Mouse (Mus musculus): ENCODE data around the gene Crebl2. TPM values are rescaled to one million over a fixed set of nuclear protein-coding genes. Genes with fewer than 3 reads are reported as not detected.
A peak's percentile ranks its signal among the peaks of the same experiment; 100 is the strongest.

Crebl2 gene
- polyA plus RNA-seq (2012; rRNA removed): 2.8 and 4.2 TPM in 2 replicates

DNA sequence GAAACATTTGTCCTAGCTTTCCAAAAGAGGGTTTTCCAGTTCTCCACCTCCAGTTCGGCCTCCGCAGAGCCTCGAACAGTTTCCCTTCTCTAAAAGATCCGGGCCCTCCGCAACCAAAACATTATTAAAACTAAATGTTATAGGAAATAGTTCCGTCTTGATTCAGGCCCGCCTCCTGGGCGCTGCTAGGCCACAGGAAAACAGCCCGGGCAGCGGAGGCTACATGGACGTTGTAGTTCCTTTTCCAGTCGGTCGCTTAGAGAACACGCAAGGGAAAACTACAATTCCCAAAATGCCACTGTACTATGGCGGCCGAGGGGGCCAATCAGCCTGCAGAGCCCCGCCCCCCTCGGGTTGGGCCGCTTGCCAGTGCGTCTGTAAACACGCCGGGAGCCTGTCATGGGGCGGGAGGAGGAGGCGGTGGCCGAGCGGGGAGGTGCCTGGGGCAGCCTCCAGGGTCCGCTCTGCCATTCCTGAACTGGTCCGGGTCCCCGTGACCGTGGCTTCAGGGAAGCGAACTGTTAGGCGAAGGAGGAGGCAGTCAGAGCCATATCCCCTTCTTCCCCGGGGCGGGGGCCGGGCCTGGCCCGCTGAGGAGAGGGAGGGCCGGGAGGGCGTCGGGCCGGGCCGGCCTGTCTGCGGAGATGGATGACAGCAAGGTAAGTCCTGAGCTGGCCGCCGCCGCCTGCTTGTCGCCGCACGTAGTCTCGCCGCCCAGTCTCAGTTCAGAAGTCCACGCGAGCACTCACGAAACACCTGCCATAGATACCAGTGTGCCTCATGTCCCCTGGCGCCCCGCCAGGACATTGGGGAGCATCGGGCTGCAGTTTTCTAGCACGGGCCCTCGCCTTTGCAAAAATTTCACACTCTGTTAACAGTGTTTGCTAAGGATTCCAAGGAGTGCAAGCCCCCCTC lies at the start of gene Crebl2:
Crebl2 (plus strand) TSS at position 369 of the 915 bp plus-strand sequence.
- peak; percentile 10; the same call in 1 of the 2 replicates for TF ChIP-seq CTCF (IDR thresholded peaks at IDR 0.05; ENCODE audit: extremely low read depth, insufficient read length, insufficient replicate concordance, low read depth, low read length)
- peak; percentile 53 for TF ChIP-seq POLR2A (IDR thresholded peaks at IDR 0.05; ENCODE audit: low read depth, low read length)
- peak within 1 kb of the TSS; percentile 77 for H3K4me3 ChIP-seq (ENCODE audit: low read depth, low read length)
- peaks cover 2% of the 10 kb centered on the region; the same call in 1 of the 2 replicates for H3K4me1 ChIP-seq (ENCODE audit: control insufficient read depth, insufficient read depth, insufficient read length, low read length)
- H3K36me3 ChIP-seq (ENCODE audit: control insufficient read depth, insufficient read depth, low read length): no peaks in the 10 kb centered on the region
- peak within 1 kb of the TSS; percentile 94 for H3K27ac ChIP-seq (ENCODE audit: insufficient read depth, low read depth, low read length)
- no peaks in the 10 kb centered on the region for H3K27me3 ChIP-seq (ENCODE audit: control insufficient read depth, insufficient read depth, low read length)
- under 1% methylated on average over 58 of the region's 58 CpGs for WGBS

DNA sequence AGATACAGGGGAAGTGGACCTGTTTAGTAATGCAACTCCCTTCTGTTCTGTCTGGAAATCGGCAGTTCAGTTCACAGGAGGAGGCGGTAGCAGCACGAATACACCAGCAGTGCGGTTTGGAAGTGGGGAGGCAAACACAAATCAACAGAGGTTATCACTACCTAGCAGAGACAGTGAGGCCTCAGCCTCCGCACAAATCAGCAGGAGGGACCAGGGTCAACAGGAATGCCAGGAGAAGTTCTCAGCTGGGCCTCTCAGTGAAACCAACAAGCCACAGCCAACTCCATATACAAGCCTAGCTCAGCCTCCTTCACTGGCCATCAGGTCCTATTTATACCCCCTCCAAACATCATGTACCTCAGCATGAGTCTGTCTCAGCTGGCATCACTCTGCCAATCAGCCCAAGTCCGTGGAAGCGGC lies 48.5 kb upstream of the Crebl2 start:
- no peak for TF ChIP-seq POLR2A (IDR thresholded peaks at IDR 0.05; ENCODE audit: low read depth, low read length)
- no peak for TF ChIP-seq CTCF (IDR thresholded peaks at IDR 0.05; ENCODE audit: extremely low read depth, insufficient read length, insufficient replicate concordance, low read depth, low read length)
- H3K4me3 ChIP-seq (ENCODE audit: low read depth, low read length): no peak overlapping the region
- WGBS: 89% methylated on average over 7 of the region's 7 CpGs
- no peaks in the 10 kb centered on the region for H3K36me3 ChIP-seq (ENCODE audit: control insufficient read depth, insufficient read depth, low read length)
- H3K27ac ChIP-seq (ENCODE audit: insufficient read depth, low read depth, low read length): no peak overlapping the region
- H3K27me3 ChIP-seq (ENCODE audit: control insufficient read depth, insufficient read depth, low read length): no peaks in the 10 kb centered on the region
- H3K4me1 ChIP-seq (ENCODE audit: control insufficient read depth, insufficient read depth, insufficient read length, low read length): no peaks in the 10 kb centered on the region

DNA sequence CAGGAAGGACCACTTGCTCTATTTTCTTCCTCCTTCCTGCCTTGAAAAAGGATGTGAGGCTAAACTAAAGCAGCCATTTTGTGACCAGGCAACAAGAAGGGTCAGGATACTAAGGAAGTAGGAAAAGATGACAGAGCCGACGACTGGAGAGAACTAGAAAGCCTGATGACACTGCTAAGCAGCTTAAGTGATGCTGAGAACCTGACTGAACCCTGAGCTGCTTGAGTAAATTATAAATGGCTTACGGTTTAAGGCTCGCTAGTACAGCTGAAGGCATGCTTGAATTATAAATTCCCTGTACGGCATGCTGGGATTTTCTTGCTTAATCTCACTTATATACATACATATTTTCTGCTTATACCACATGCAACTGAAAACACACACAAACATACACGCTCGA lies 47.1 kb upstream of the Crebl2 start:
- Histone ChIP-seq H3K4me3 (ENCODE audit: low read depth, low read length) (no peak overlapping the region), H3K36me3 (ENCODE audit: control insufficient read depth, insufficient read depth, low read length) (peaks cover 1% of the 10 kb centered on the region; the same call in 1 of the 2 replicates), H3K4me1 (ENCODE audit: control insufficient read depth, insufficient read depth, insufficient read length, low read length) (peaks cover 2% of the 10 kb centered on the region; the same call in 1 of the 2 replicates), H3K27ac (ENCODE audit: insufficient read depth, low read depth, low read length) (no peak overlapping the region), H3K27me3 (ENCODE audit: control insufficient read depth, insufficient read depth, low read length) (no peaks in the 10 kb centered on the region)
- WGBS: 86% methylated on average over 7 of the region's 7 CpGs
- TF ChIP-seq CTCF (IDR thresholded peaks at IDR 0.05; ENCODE audit: extremely low read depth, insufficient read length, insufficient replicate concordance, low read depth, low read length): no peak
- TF ChIP-seq POLR2A (IDR thresholded peaks at IDR 0.05; ENCODE audit: low read depth, low read length): no peak

GRCm38 (mm10) chr6:134786426-134786825 lies 43.5 kb upstream of the Crebl2 start:
- Histone ChIP-seq H3K4me1 (ENCODE audit: control insufficient read depth, insufficient read depth, insufficient read length, low read length) (peaks cover 6% of the 10 kb centered on the region; the same call in 1 of the 2 replicates), H3K36me3 (ENCODE audit: control insufficient read depth, insufficient read depth, low read length) (peaks cover 1% of the 10 kb centered on the region; the same call in 1 of the 2 replicates), H3K4me3 (ENCODE audit: low read depth, low read length) (no peak overlapping the region), H3K27ac (ENCODE audit: insufficient read depth, low read depth, low read length) (no peak overlapping the region), H3K27me3 (ENCODE audit: control insufficient read depth, insufficient read depth, low read length) (no peaks in the 10 kb centered on the region)
- WGBS: 68% methylated on average over 3 of the region's 3 CpGs
- no peak for TF ChIP-seq POLR2A (IDR thresholded peaks at IDR 0.05; ENCODE audit: low read depth, low read length)
- TF ChIP-seq CTCF (IDR thresholded peaks at IDR 0.05; ENCODE audit: extremely low read depth, insufficient read length, insufficient replicate concordance, low read depth, low read length): no peak

DNA sequence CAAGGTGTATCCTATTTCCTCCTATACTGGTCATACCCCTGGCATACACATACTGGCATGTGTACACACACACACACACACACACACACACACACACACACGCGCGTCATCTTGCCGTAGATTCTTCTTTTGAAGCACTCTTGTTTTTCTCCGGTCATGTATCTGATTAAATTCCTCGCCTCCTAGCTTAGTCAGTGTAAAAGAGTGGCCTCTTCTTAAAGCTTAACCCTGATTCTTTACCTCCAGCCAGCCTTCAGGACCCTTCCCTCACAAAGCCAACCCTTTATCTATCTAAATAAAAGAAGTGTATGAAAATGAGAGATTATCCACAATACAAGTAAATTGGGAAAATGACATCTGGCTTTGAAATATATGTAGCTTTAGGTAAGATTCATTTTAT lies 40.9 kb upstream of the Crebl2 start:
- Histone ChIP-seq H3K36me3 (ENCODE audit: control insufficient read depth, insufficient read depth, low read length) (peaks cover 1% of the 10 kb centered on the region; the same call in 1 of the 2 replicates), H3K4me1 (ENCODE audit: control insufficient read depth, insufficient read depth, insufficient read length, low read length) (peaks cover 10% of the 10 kb centered on the region; the same call in 1 of the 2 replicates), H3K27me3 (ENCODE audit: control insufficient read depth, insufficient read depth, low read length) (no peaks in the 10 kb centered on the region), H3K4me3 (ENCODE audit: low read depth, low read length) (no peak overlapping the region), H3K27ac (ENCODE audit: insufficient read depth, low read depth, low read length) (no peak overlapping the region)
- no peak for TF ChIP-seq POLR2A (IDR thresholded peaks at IDR 0.05; ENCODE audit: low read depth, low read length)
- TF ChIP-seq CTCF (IDR thresholded peaks at IDR 0.05; ENCODE audit: extremely low read depth, insufficient read length, insufficient replicate concordance, low read depth, low read length): no peak
- WGBS: 81% methylated on average over 6 of the region's 6 CpGs

DNA sequence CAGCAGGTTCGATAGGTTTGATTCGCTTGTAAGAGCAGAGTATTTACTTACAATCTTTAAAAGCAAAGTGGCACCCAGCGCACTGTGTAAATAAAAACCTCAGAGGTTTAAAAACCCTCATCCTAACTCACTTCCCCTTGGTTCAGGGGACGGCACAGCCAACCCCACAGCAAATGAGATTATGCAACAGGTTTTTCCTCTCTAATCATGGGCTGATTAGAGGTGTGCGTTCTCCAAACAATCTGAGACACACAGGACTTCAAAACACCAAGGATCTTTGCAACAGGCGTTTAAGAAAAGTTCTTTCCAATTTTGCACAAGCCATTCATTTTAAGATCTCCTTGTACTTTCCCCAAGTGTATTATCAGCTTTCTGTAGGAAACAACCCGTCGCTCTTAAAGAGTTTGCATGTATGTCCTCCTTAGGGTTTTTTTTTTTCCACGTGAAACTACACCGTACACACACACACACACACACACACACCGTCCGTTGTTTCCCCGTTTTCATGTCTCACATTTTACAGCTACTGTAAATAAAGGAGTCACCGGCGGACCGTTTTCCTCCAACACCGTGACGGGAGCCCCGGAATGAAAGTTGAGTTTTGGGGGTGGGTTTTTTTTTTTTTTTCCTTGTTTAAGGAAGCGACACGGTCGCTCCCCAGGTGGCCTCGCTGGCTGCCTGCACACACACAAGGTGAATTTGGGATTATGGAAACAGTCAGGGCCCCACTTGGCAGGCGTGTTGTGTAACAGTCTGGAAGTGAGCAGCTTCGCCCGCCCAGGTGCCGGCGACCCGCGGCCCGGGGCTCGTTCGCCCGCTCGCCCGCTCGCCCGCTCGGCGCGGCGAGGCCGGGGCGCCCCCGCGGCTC lies 38.5 kb upstream of the Crebl2 start:
- Histone ChIP-seq H3K36me3 (ENCODE audit: control insufficient read depth, insufficient read depth, low read length) (peaks cover 1% of the 10 kb centered on the region; the same call in 1 of the 2 replicates), H3K27ac (ENCODE audit: insufficient read depth, low read depth, low read length) (peak overlapping the region; percentile 95), H3K4me3 (ENCODE audit: low read depth, low read length) (peak overlapping the region; percentile 95), H3K4me1 (ENCODE audit: control insufficient read depth, insufficient read depth, insufficient read length, low read length) (peaks cover 13% of the 10 kb centered on the region; the same call in 1 of the 2 replicates), H3K27me3 (ENCODE audit: control insufficient read depth, insufficient read depth, low read length) (no peaks in the 10 kb centered on the region)
- no peak for TF ChIP-seq POLR2A (IDR thresholded peaks at IDR 0.05; ENCODE audit: low read depth, low read length)
- WGBS: under 1% methylated on average over 46 of the region's 46 CpGs
